Mouse (Mus musculus): Measurements from ENCODE around the gene Apom. TPM values are rescaled to one million over a fixed set of nuclear protein-coding genes. Genes with fewer than 3 reads are reported as not detected.
A peak's percentile ranks its signal among the peaks of the same experiment; 100 is the strongest.

The Apom gene
- total and polyA plus RNA-seq, 2 experiments from 2014 or later, result 0.11 TPM; not detected in 1

DNA sequence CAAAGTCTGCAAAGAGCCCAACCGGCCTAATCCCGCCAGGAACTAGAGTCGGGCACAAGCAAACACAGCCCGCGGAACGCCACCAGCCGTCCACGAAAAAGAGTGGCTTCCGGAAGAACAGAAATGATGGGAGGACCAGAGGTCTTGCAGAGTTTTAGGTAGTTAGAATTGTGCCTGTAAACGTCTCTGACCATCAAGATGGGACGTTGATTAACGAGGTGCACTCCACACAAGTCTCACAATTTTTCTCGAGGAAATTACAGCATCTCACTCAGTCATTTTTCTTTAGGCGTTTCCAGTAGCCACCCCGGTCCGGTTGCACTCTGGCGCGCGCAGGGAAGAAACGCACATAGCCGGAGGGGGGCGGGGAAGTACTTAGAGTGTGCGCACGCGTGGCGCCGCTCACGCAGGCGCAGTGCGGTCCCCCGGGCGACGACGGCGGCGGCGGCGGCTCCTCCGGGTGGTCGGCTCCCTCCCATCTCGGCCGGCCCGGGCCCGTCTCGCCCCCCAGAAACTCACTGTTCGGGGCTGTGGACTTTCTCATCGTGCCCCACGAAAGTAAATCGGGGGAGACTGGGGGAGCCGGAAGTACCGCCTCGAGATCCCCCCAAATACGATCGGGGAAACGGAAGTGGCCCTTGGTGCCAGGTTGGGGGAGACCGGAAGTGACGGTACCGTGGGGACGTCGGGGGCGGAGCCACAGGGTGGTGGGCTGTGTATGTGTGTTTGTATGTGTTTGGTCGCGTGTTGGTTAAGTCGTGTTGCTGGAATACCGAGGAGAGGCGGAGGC is 3.1 kb upstream of the Apom start, which contains the start of gene Bag6:
Gene Bag6, plus strand, starts transcription at position 378 of the 790 bp plus-strand sequence.
- H3K4me3 ChIP-seq (ENCODE audit: low read depth, low read length), result peak within 1 kb of the TSS; percentile 84
- H3K36me3 ChIP-seq (replicated peaks; ENCODE audit: control insufficient read depth, insufficient read depth, low read length), result peaks cover 23% of the 10 kb centered on the region
- H3K9ac ChIP-seq (replicated peaks; ENCODE audit: low read depth, low read length), result peak within 1 kb of the TSS; percentile 80
- H3K4me1 ChIP-seq (ENCODE audit: control insufficient read depth, insufficient read depth), result no peaks in the 10 kb centered on the region; the same call in 1 of the 2 replicates
- ATAC-seq (ENCODE audit: insufficient read depth, low read depth) (peak; percentile 95), DNase-seq (ENCODE audit: low spot score) (peak; percentile 95)
- H3K4me2 ChIP-seq (ENCODE audit: low read depth, low read length), result peak within 1 kb of the TSS; percentile 77
- TF ChIP-seq CTCF (IDR thresholded peaks at IDR 0.05; ENCODE audit: low read depth) (no peak), EP300 (IDR thresholded peaks at IDR 0.05; ENCODE audit: low read depth) (peak; percentile 95)
- H3K9me3 ChIP-seq (replicated peaks; ENCODE audit: control insufficient read depth, low read length), result no peaks in the 10 kb centered on the region
- under 1% methylated on average over 66 of the region's 66 CpGs for WGBS
- peak within 1 kb of the TSS; percentile 96 for H3K27ac ChIP-seq (ENCODE audit: low read depth)
- no peaks in the 10 kb centered on the region for H3K27me3 ChIP-seq (ENCODE audit: control insufficient read depth, insufficient read depth, low read length)

DNA sequence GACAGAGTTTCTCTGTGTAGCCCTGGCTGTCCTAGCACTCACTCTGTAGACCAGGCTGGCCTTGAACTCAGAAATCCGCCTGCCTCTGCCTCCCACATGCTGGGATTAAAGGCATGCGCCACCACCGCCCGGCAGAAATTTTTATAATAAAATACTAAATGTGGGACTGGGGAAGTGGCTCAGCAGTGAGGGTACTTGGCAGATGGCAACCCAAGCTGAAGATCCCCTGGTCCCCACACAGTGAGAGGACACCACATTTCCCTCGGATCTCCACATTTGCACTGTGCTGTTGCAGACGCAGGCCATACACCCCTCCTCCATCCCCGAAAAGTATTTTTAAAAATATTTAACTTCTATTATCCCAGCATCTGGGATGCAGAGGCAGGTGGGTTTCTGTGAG is 1.7 kb upstream of the Apom start:
- H3K9me3 ChIP-seq (replicated peaks; ENCODE audit: control insufficient read depth, low read length), result no peaks in the 10 kb centered on the region
- H3K27me3 ChIP-seq (ENCODE audit: control insufficient read depth, insufficient read depth, low read length), result no peaks in the 10 kb centered on the region
- no peak overlapping the region for H3K9ac ChIP-seq (replicated peaks; ENCODE audit: low read depth, low read length)
- TF ChIP-seq CTCF (IDR thresholded peaks at IDR 0.05; ENCODE audit: low read depth) (no peak), EP300 (IDR thresholded peaks at IDR 0.05; ENCODE audit: low read depth) (no peak)
- H3K4me3 ChIP-seq (ENCODE audit: low read depth, low read length), result no peak overlapping the region
- no peaks in the 10 kb centered on the region; the same call in 1 of the 2 replicates for H3K4me1 ChIP-seq (ENCODE audit: control insufficient read depth, insufficient read depth)
- H3K36me3 ChIP-seq (replicated peaks; ENCODE audit: control insufficient read depth, insufficient read depth, low read length), result peaks cover 12% of the 10 kb centered on the region; the same call in 1 of the 2 replicates
- H3K27ac ChIP-seq (ENCODE audit: low read depth), result no peak overlapping the region
- no peak for ATAC-seq (ENCODE audit: insufficient read depth, low read depth)
- 91% methylated on average over 7 of the region's 7 CpGs for WGBS
- no peak overlapping the region for H3K4me2 ChIP-seq (ENCODE audit: low read depth, low read length)
- DNase-seq (ENCODE audit: low spot score), result no peak

DNA sequence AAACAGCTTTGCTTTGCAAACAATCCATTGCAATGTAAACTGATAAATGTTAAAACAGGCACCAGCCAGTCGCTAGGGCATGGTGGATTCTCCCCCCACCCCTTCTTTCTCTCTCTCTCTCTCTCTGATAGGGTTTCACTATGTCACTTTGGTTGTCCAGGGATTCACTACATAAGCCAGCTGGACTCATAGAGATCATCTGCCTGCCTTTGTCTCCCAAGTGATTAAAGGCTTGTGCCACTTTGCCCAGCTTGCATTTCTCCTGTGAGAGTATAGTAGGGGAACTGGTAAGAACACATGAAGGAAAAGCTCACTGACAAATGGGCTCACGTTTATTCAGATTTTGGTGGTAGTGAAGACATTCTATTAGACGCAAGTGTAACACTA is 317 bp upstream of the Apom start:
- H3K4me1 ChIP-seq (ENCODE audit: control insufficient read depth, insufficient read depth), result peaks cover 6% of the 10 kb centered on the region
- no peaks in the 10 kb centered on the region for H3K9me3 ChIP-seq (replicated peaks; ENCODE audit: control insufficient read depth, low read length)
- TF ChIP-seq EP300 (IDR thresholded peaks at IDR 0.05; ENCODE audit: low read depth), result no peak
- no peak for TF ChIP-seq CTCF (IDR thresholded peaks at IDR 0.05; ENCODE audit: low read depth)
- no peak overlapping the region for H3K4me2 ChIP-seq (ENCODE audit: low read depth, low read length)
- H3K27me3 ChIP-seq (ENCODE audit: control insufficient read depth, insufficient read depth, low read length), result no peaks in the 10 kb centered on the region
- H3K36me3 ChIP-seq (replicated peaks; ENCODE audit: control insufficient read depth, insufficient read depth, low read length), result 0 out of 2 replicates have a peak, but pooled peaks cover 13% of the 10 kb centered on the region
- no peak overlapping the region for H3K9ac ChIP-seq (replicated peaks; ENCODE audit: low read depth, low read length)
- H3K27ac ChIP-seq (ENCODE audit: low read depth), result no peak overlapping the region
- 70% methylated on average over 3 of the region's 3 CpGs for WGBS
- no peak overlapping the region for H3K4me3 ChIP-seq (ENCODE audit: low read depth, low read length)
- no peak for ATAC-seq (ENCODE audit: insufficient read depth, low read depth)
- no peak for DNase-seq (ENCODE audit: low spot score)

DNA sequence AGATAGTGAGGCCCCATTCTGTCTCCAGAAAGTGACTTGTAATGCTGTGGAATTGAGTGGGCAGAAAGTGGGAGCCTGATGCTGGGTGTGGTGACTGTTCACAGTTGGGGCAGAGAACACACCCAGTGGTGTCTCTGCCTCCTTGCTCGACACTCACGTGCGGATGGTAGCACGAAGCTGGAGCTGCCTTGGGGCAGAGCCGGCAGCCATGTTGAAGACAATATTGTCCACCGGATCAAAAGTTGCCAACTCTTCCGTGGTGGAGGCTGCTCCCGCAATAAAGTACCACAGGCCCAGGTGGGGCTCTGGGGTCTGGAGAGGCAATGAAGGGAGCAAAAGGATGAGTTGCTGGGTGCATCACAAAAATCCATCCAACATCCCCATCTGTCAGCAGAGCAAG is 812 bp downstream of the Apom start:
- H3K9ac ChIP-seq (replicated peaks; ENCODE audit: low read depth, low read length), result no peak overlapping the region
- 0 out of 2 replicates have a peak, but pooled peaks cover 13% of the 10 kb centered on the region for H3K36me3 ChIP-seq (replicated peaks; ENCODE audit: control insufficient read depth, insufficient read depth, low read length)
- H3K27ac ChIP-seq (ENCODE audit: low read depth), result no peak overlapping the region
- no peak overlapping the region for H3K4me3 ChIP-seq (ENCODE audit: low read depth, low read length)
- H3K4me1 ChIP-seq (ENCODE audit: control insufficient read depth, insufficient read depth), result peaks cover 10% of the 10 kb centered on the region
- ATAC-seq (ENCODE audit: insufficient read depth, low read depth), result no peak
- 88% methylated on average over 8 of the region's 8 CpGs for WGBS
- no peaks in the 10 kb centered on the region for H3K9me3 ChIP-seq (replicated peaks; ENCODE audit: control insufficient read depth, low read length)
- no peaks in the 10 kb centered on the region for H3K27me3 ChIP-seq (ENCODE audit: control insufficient read depth, insufficient read depth, low read length)
- H3K4me2 ChIP-seq (ENCODE audit: low read depth, low read length), result no peak overlapping the region
- TF ChIP-seq CTCF (IDR thresholded peaks at IDR 0.05; ENCODE audit: low read depth) (no peak), EP300 (IDR thresholded peaks at IDR 0.05; ENCODE audit: low read depth) (no peak)
- no peak for DNase-seq (ENCODE audit: low spot score)

DNA sequence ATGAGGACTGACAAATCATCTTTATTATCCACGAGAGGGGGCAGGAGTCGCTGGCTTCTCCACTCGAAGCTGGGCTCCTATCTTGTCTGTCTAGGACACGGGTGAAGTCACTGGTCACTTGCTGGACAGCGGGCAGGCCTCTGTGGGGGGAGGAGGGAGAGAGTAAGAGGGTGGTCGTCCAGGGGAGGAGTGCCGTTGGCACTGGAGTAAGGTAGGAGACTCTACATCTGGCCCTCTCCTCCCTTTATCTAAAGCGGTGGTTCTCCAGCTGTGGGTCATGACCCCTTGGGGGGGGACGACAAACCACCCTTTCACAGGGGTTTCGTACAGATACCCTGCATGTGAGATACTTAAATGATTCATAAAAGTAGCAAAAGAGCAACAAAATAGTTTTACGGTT is 2.9 kb downstream of the Apom start:
- Histone ChIP-seq H3K36me3 (replicated peaks; ENCODE audit: control insufficient read depth, insufficient read depth, low read length) (peaks cover 17% of the 10 kb centered on the region), H3K9ac (replicated peaks; ENCODE audit: low read depth, low read length) (no peak overlapping the region), H3K4me3 (ENCODE audit: low read depth, low read length) (no peak overlapping the region), H3K27ac (ENCODE audit: low read depth) (no peak overlapping the region), H3K9me3 (replicated peaks; ENCODE audit: control insufficient read depth, low read length) (no peaks in the 10 kb centered on the region), H3K4me2 (ENCODE audit: low read depth, low read length) (no peak overlapping the region), H3K27me3 (ENCODE audit: control insufficient read depth, insufficient read depth, low read length) (no peaks in the 10 kb centered on the region), H3K4me1 (ENCODE audit: control insufficient read depth, insufficient read depth) (peaks cover 16% of the 10 kb centered on the region)
- no peak for TF ChIP-seq CTCF (IDR thresholded peaks at IDR 0.05; ENCODE audit: low read depth)
- TF ChIP-seq EP300 (IDR thresholded peaks at IDR 0.05; ENCODE audit: low read depth), result no peak
- no peak for DNase-seq (ENCODE audit: low spot score)
- WGBS, result 53% methylated on average over 11 of the region's 11 CpGs
- ATAC-seq (ENCODE audit: insufficient read depth, low read depth), result no peak

All from heart, postnatal 0 days (tissue).